Mouse (Mus musculus) cerebellum, adult 9-10 months (tissue): ENCODE measurements at regions not wholly inside any gene's neighbourhood (a gene's known extent, or its start where the extent isn't known, plus 50 kb on each side); places are given as distances from the start of the nearest gene placed in this dataset.
"Not testable (repeated sequence)": the region's sequence is repeated elsewhere in the genome, so short reads cannot be mapped to it uniquely, and the experiment has no call there.

Experiments used
- DNase-seq: peaks from one replicate; pipeline ENCODE4 v3.0.0; 2022

DNA sequence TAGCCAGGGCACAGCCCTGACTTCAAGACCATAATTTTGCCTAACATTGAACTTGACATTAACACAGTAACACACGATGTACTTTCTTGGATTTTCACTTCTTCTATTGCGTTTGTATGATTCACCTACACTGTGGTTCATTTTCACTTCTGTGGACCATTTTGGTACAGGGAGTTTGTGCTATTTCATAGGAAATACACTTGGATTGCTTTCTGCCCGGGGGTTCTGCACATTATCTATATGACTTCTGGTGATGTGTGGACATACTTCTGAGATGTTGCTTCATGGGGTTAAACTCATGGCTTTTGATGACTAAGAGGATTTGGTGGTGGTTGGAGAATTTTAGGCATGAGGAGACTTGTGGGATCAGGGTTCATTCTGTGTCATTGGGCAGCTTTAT is 640.4 kb upstream of the Gm19410 start:
- no peak for DNase-seq

- no peak for DNase-seq
Observed at GRCm38 (mm10) chr8:35132281-35132680, 633.3 kb upstream of the Gm19410 start.

- DNase-seq: no peak
Observed at GRCm38 (mm10) chr8:35135630-35136029, 630.0 kb upstream of the Gm19410 start.

DNA sequence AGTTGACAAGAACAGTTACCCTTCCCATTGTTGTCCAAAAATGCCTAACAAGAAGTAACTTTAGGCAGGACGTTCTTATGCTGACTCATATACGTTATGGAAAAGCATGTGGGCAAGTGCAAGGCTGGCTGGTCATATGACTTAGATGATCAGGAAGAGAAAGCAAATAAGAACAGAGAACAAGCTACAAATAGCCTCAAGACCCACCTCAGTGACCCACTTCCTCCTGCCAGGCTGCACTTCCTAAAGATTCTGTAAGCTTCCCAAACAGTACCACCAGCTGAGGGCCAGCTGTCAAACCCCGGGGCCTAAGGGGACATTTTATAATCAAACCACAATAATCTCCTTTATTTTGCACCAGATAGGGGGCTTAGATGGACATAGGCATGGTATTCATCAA is 628.9 kb upstream of the Gm19410 start:
- DNase-seq: no peak

DNA sequence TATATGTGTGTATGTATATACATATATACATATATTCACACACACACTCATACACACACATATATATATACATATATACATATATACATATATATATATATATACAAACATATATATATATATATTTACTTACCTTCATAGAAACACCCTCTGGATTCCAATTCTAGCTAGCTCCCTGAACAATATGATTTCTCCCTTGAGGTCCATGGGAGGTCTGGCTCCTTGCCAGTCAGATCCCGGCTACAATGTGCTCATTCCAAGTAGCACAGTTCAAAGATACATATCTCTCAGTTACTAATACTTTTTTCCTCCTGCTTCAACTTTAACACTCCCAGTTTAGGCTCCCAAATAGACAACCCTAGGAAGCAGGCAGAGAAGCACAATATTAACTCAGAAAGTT is 624.8 kb upstream of the Gm19410 start:
- no peak for DNase-seq

DNA sequence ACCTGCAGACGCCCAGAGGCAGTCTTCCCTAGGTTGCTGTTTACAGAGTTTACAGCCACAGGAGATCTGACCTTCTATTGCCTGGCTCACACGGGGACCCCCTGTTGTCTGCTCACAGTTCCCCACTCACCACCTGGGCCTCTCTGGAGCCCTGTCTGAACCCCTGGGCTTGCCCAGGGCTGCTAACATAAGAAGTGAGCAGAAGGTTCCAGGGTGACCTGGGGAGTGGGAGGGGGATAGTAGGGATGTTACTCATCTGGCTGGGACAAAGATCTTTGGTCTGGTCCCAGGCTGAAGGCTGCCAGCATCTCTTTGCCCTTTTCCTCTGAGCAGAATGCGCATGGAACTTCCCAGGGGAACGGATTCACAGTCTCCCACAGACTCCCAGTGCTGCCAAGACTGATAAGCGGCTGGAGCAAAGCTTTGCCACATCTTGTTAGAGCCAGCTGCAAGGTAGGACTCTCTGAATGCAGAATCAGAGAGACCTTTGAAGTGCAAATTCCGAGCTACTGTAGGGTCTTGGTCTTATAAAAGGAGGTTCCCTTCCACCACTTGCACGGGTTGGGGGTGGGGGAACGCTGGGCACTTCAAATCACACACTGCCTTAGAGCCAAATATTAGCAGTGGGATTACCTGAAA is 622.5 kb upstream of the Gm19410 start:
- DNase-seq: no peak

DNA sequence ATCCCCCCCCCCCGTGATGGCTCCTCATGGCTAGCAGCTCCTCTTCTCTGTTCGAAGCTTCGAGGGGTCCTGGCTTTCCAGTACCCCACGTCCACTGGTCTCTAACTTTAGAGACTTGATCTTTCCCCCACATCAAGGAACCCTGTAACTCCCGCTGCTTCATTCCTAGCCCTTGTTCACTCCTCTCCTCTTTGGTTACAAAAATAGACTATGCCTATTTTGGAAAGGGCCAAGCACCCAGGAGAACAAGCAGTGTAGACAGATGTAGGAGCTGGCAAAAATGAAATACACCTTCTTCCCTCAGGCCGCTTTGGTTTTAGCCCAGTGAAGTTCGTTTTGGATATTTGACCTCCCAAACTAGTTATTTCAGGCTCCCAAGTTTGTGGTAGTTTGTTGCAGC is 621.9 kb upstream of the Gm19410 start:
- DNase-seq: no peak

- DNase-seq: no peak
Observed at GRCm38 (mm10) chr8:35144401-35144800, 621.2 kb upstream of the Gm19410 start.

DNA sequence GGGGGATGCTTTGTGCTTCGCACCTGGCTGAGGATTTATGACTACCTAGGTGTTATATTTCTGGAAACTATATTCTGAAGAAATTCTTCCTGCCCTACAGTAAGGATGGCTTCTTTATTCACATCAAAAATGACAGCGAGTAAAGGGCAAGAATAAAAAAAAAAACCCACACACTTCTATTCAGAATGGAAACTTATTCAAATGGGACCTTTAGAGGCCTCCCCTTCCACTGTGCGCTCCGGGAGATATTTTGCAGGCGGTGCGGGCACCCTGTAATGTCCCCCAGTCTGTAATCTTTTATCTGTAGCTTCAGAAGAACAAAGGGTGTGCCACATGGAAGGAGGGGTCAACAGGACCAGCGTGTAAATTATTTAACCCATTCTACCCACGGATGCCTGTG is 618.1 kb upstream of the Gm19410 start:
- no peak for DNase-seq

- no peak for DNase-seq
Observed at GRCm38 (mm10) chr8:35147967-35148366, 617.6 kb upstream of the Gm19410 start.

DNA sequence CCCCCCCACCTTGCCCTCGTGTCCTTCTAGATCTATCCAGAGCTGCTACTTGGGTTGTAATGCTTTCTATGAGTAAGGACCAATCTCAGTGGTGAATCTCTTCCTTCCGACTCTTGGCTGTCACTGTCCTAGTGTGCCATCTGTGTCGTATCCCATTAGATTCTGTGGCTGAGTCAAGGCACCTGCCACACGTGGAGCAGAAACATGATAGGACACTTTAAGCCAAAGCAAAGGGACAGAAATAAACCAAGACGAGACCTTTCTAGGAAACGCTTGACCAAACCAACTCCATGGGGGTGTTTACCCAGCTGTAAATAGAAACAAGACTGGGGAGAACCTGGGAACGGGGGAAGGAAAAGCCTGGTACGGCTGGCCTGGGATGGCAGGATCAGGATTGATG is 613.0 kb upstream of the Gm19410 start:
- DNase-seq: no peak

GRCm38 (mm10) chr8:35156272-35156671 is 609.3 kb upstream of the Gm19410 start:
- no peak for DNase-seq

GRCm38 (mm10) chr8:35157711-35158110 is 607.9 kb upstream of the Gm19410 start:
- no peak for DNase-seq

DNA sequence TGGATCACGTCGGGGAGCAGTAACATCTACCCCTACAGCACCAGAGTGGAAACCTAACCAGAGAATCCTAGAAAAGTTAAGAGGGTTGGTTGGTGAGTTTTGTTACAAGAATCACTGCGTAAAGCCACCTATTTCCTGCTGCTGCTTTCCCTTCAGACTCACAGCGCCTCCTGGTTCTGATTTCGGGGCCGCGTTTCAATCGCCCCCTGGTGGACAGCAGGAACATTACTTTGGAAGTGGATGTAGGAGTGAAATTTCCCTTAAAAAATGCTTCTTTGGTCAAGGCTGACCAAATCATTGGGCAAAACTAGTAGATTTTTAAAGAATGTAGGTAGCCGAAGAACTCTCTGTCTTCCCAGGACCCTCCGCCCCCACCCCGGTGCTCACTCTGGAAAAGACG is 606.3 kb upstream of the Gm19410 start:
- peak; percentile 68 for DNase-seq

- DNase-seq: no peak
Observed at GRCm38 (mm10) chr8:35160230-35160629, 605.4 kb upstream of the Gm19410 start.

DNA sequence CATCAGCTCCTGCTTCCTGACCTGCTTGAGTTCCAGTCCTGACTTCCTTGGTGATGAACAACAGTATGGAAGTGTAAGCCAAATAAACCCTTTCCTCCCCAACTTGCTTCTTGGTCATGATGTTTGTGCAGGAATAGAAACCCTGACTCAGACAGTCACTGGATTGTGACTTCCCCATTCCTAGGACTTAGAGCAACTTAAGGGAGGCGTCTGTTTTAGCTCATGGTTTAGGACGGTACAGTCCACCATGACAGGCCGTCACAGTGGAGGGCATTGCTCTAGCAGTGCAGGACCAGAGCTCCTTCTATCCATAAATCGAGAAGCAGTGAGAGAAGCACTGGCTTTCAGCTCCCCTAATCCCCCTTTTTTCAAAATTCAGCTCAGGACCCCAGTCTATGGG is 603.4 kb upstream of the Gm19410 start:
- not testable (repeated sequence) for DNase-seq

DNA sequence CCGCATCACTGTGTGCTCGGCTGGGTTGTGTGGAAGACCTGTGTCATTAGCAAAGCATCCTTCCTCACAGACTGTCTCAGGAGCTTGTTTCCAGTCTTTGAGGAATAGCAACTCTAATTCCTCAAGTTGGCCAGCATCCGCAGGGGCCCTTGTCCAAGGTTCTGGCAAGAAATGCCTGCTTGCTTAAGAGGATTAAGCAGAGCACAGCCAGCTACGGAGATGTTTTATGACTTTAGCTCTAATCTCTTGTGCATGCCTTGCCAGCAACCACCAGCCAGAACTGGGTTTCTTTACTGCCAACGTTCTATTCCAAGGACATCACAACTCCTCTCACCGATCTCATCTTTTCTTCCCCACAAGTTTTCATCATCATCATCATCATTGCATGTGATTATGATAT is 599.0 kb upstream of the Gm19410 start:
- DNase-seq: no peak

DNA sequence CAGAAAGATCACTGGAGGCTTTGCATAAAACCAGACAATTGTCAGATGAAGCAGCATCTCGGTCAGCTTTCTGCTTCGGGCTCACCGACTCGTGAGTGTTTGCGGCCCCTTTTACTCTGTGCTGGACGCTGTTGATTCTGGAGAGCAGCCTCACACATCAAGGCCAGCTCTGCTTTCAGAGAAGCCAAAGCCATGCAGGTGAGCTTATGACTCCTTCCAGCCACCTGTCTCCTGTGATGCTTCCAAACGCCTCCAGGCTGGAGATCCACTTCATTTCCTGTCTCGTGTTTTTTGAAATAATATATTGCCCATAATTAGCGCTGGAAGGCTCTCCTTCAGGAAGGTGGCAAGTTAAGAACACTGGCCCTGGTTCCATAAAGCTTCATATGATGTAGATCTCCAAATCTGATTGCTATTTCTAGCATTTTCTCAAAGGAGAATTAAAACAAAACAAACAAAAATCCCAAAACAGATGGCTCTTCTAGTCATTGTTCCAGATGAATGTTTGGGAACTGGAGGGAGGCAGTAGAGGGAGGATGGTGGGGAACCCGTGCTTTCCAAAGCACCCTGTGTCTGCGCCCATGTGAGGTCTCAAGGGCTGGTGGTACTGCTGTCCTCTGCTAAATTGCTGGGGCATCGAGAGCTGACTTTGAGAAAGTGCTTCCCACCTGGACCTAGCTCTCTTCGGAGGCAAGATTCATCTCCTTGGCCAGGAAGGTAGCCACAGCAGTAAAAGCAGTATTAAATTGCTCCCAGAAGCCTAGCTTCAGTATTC is 593.9 kb upstream of the Gm19410 start:
- peak; percentile 77 for DNase-seq

GRCm38 (mm10) chr8:35177314-35177713 is 588.3 kb upstream of the Gm19410 start:
- no peak for DNase-seq

DNA sequence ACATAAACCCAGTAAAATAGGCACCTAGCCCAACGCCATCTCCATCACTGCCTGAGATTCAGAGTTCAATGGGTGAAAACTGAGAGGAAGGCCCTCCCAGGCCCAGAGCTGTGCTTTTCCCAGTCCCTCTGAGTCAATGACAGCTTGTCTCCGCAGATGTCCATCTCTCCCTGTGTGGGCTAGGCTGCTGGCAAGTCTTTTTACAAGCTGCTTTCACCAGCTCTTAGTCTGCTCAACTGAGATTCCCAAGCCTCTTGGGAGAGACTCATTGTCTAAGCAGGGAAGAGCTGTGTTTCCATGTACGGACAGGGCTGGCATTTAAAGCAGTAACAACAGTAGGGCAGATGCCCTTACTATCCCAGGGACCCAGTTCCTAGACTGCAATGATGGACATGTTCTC is 585.5 kb upstream of the Gm19410 start:
- DNase-seq: peak; percentile 55

GRCm38 (mm10) chr8:35182141-35182540 is 583.4 kb upstream of the Gm19410 start:
- no peak for DNase-seq

DNA sequence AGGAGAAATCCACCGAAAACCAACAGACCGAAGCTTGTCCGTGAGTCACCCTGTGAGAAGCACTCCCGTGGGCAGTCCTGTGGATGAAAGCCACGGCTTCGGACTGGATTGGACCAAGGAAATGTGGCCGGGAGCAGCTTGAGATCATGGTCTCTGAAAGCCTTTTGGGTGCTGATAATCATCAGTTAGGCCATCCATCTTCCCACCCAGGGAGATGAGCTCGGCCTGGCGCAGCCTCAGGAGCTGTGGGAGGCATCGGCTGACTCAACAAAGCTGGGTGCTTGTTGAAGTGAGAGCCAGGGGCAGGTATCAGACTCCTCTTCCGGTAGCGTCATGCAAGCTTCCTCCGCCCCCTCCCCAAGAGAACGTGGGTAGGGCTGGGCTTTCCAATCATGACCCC is 582.2 kb upstream of the Gm19410 start:
- no peak for DNase-seq

- no peak for DNase-seq
Observed at GRCm38 (mm10) chr8:35185165-35185564, 580.4 kb upstream of the Gm19410 start.

GRCm38 (mm10) chr8:35188531-35188930 is 577.1 kb upstream of the Gm19410 start:
- DNase-seq: no peak

- no peak for DNase-seq
Observed at GRCm38 (mm10) chr8:35189695-35190094, 575.9 kb upstream of the Gm19410 start.
